Mouse (Mus musculus) embryo, embryonic 9.5 days (tissue): ENCODE measurements around the gene OR5BS1P.
"Not testable (repeated sequence)": the region's sequence is repeated elsewhere in the genome, so short reads cannot be mapped to it uniquely, and the experiment has no call there.

ENCODE experiments used
- DNase-seq: peaks from one replicate; pipeline ENCODE4 v3.0.0-alpha.2; 2017; ENCODE audit errors: extremely low spot score

Gene OR5BS1P

GRCm38 (mm10) chr15:98506253-98506957, 36.7 kb downstream of the OR5BS1P start:
- DNase-seq: no peak

GRCm38 (mm10) chr15:98507321-98507720, 37.6 kb downstream of the OR5BS1P start:
- DNase-seq: no peak

GRCm38 (mm10) chr15:98509387-98509786, 39.7 kb downstream of the OR5BS1P start:
- no peak for DNase-seq

GRCm38 (mm10) chr15:98510438-98511385, 41.0 kb downstream of the OR5BS1P start:
- peak; percentile 78 for DNase-seq

GRCm38 (mm10) chr15:98511386-98511928, 41.8 kb downstream of the OR5BS1P start:
- DNase-seq: no peak

GRCm38 (mm10) chr15:98512232-98512631, 42.5 kb downstream of the OR5BS1P start:
- DNase-seq: no peak

- DNase-seq: no peak
Measured at GRCm38 (mm10) chr15:98512799-98513321, 43.2 kb downstream of the OR5BS1P start.

- not testable (repeated sequence) for DNase-seq
Measured at GRCm38 (mm10) chr15:98513676-98514075, 44.0 kb downstream of the OR5BS1P start.

GRCm38 (mm10) chr15:98514146-98514545, 44.5 kb downstream of the OR5BS1P start:
- no peak for DNase-seq

- DNase-seq: not testable (repeated sequence)
Measured at GRCm38 (mm10) chr15:98514845-98515244, 45.1 kb downstream of the OR5BS1P start.

- DNase-seq: peak; percentile 56
Measured at GRCm38 (mm10) chr15:98517380-98518355, 48.0 kb downstream of the OR5BS1P start.

GRCm38 (mm10) chr15:98521245-98521644, 51.5 kb downstream of the OR5BS1P start:
- DNase-seq: no peak

GRCm38 (mm10) chr15:98526057-98526456, 56.4 kb downstream of the OR5BS1P start:
- DNase-seq: no peak

GRCm38 (mm10) chr15:98527056-98527771, 57.5 kb downstream of the OR5BS1P start:
- DNase-seq: no peak

- DNase-seq: no peak
Measured at GRCm38 (mm10) chr15:98528066-98528563, 58.4 kb downstream of the OR5BS1P start.
